Mouse (Mus musculus) stomach, postnatal 0 days (tissue): ENCODE measurements around the gene Slc2a4. TPM values are rescaled to one million over a fixed set of nuclear protein-coding genes. Genes with fewer than 3 reads are reported as not detected.
A peak's percentile ranks its signal among the peaks of the same experiment; 100 is the strongest.
"Not testable (repeated sequence)": the region's sequence is repeated elsewhere in the genome, so short reads cannot be mapped to it uniquely, and the experiment has no call there.

Experiments used
- ATAC-seq: fragments of 200-750 bp; cut with Nextera tagmentation; 2 replicates; pipeline ENCODE4 v1.8.0; 2017; ENCODE audit not compliant: low FRiP score, low TSS enrichment
- DNase-seq: peaks from one replicate; pipeline ENCODE4 v3.0.0-alpha.2; 2016; ENCODE audit warnings: low spot score
- H3K27ac ChIP-seq: fragments of 300-500 bp; sonication (generic); replicated peaks from 2 replicates; pipeline ENCODE4 v1.5.1; 2014; ENCODE audit warnings: mild to moderate bottlenecking, control low read depth
- H3K27me3 ChIP-seq: fragments of 300-500 bp; sonication (generic); 2 replicates; pipeline ENCODE4 v1.6.1; 2014; ENCODE audit warnings: low read length; ENCODE audit not compliant: control insufficient read depth, insufficient read depth
- H3K36me3 ChIP-seq: fragments of 300-500 bp; sonication (generic); 2 replicates; pipeline ENCODE4 v1.6.1; 2014; ENCODE audit warnings: low read length, mixed read lengths; ENCODE audit not compliant: control insufficient read depth, insufficient read depth
- H3K4me1 ChIP-seq: fragments of 300-500 bp; sonication (generic); replicated peaks from 2 replicates; pipeline ENCODE4 v1.6.1; 2014; ENCODE audit warnings: antibody characterized with exemption; ENCODE audit not compliant: control insufficient read depth, insufficient read depth
- H3K4me2 ChIP-seq: fragments of 300-500 bp; sonication (generic); replicated peaks from 2 replicates; pipeline ENCODE4 v1.6.1; 2014; ENCODE audit warnings: low read depth, mild to moderate bottlenecking, control low read depth, moderate library complexity
- H3K4me3 ChIP-seq: fragments of 300-500 bp; sonication (generic); 2 replicates; pipeline ENCODE4 v1.5.1; 2014; ENCODE audit warnings: low read depth, low read length, control low read depth
- H3K9ac ChIP-seq: fragments of 300-500 bp; sonication (generic); 2 replicates; pipeline ENCODE4 v1.6.1; 2014; ENCODE audit warnings: mild to moderate bottlenecking, low read length, control low read depth, mixed read lengths
- H3K9me3 ChIP-seq: fragments of 300-500 bp; sonication (generic); 2 replicates; pipeline ENCODE4 v1.6.1; 2016; ENCODE audit warnings: low read length; ENCODE audit not compliant: control insufficient read depth
- CTCF ChIP-seq: IDR thresholded peaks from 2 replicates; pipeline ENCODE4 v1.5.1; 2016; ENCODE audit warnings: antibody characterized with exemption, low read depth, mild to moderate bottlenecking, moderate library complexity
- EP300 ChIP-seq: optimal IDR thresholded peaks from 2 replicates; pipeline ENCODE3; 2016; ENCODE audit warnings: antibody characterized with exemption
- WGBS: fragments of 180-500 bp; shearing (Covaris S2); extraction: QIAGEN DNeasy Blood & Tissue Kit; methylation state at CpG from one replicate; pipeline ENCODE4 v1.1.7; 2014; 5-methylcytosine and 5-hydroxymethylcytosine counted together
- polyA plus RNA-seq: library from polyadenylated mRNA; unstranded; fragments of >200 nt; fragmentation: Nextera tagmentation; extraction: Ambion mirVana; gene quantifications from 2 replicates; pipeline ENCODE4 v1.2.1, GENCODE M21; 2015

The Slc2a4 gene
- polyA plus RNA-seq, 1 experiment from 2014 or later, result 36.4 TPM

DNA sequence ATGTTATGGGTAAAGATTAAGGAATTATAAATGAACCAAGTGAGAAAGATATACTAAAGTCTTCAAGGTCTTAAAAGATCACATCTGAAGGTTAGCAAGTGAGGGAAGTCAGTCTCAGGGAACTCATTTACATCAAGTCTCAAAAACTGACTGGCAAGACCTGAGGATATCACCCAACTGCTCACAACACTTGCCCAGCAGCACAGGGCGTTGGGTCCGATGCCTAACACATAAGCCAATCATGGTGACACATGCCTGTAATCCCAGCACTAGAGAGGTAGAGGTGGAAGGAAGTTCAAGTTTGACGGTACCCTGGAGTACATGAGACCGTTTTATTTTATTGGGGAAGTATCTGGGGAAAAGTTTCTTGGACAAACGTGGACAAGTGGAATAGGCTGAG lies 29.9 kb downstream of the Slc2a4 start:
- Histone ChIP-seq H3K4me1 (peaks cover 5% of the 10 kb centered on the region; the same call in 1 of the 2 replicates), H3K27me3 (no peaks in the 10 kb centered on the region), H3K9ac (no peak overlapping the region), H3K36me3 (peaks cover 21% of the 10 kb centered on the region), H3K4me2 (no peak overlapping the region), H3K9me3 (no peaks in the 10 kb centered on the region), H3K27ac (no peak overlapping the region), H3K4me3 (no peak overlapping the region)
- no peak for ATAC-seq
- 76% methylated on average over 5 of the region's 5 CpGs for WGBS
- TF ChIP-seq EP300 (no peak), CTCF (no peak)
- DNase-seq, result no peak

DNA sequence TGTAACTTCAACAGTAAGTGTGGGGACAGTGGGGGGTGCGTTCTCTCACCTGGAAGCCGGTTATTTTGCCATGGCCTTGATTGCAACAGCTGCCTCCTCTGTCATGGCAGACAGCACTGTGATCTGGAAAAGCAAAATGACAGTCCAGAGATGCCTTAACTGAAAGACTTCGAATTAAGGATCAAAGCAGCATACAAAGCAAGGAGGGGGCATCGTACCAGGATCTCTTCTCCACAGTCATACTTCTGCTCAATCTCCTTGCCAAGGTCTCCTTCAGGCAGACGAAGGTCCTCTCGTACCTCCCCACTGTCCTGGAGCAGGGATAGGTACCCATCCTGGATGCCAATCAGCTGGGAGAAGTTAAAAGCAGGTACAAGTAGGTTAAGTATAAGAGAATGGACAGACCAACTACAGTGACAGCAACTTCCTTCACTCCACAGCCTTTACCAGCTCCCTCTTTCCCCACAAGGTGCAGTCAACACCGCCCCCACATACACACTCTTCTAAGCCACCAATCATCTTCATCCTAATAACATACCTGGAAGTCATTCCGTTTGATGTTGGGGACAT lies 30.5 kb downstream of the Slc2a4 start:
- ATAC-seq (no peak), DNase-seq (no peak)
- Histone ChIP-seq H3K4me1 (peaks cover 5% of the 10 kb centered on the region; the same call in 1 of the 2 replicates), H3K9me3 (no peaks in the 10 kb centered on the region), H3K27ac (no peak overlapping the region), H3K9ac (no peak overlapping the region), H3K4me2 (no peak overlapping the region), H3K27me3 (no peaks in the 10 kb centered on the region), H3K36me3 (peaks cover 21% of the 10 kb centered on the region), H3K4me3 (no peak overlapping the region)
- WGBS, result 79% methylated on average over 8 of the region's 8 CpGs
- TF ChIP-seq CTCF (no peak), EP300 (no peak)

DNA sequence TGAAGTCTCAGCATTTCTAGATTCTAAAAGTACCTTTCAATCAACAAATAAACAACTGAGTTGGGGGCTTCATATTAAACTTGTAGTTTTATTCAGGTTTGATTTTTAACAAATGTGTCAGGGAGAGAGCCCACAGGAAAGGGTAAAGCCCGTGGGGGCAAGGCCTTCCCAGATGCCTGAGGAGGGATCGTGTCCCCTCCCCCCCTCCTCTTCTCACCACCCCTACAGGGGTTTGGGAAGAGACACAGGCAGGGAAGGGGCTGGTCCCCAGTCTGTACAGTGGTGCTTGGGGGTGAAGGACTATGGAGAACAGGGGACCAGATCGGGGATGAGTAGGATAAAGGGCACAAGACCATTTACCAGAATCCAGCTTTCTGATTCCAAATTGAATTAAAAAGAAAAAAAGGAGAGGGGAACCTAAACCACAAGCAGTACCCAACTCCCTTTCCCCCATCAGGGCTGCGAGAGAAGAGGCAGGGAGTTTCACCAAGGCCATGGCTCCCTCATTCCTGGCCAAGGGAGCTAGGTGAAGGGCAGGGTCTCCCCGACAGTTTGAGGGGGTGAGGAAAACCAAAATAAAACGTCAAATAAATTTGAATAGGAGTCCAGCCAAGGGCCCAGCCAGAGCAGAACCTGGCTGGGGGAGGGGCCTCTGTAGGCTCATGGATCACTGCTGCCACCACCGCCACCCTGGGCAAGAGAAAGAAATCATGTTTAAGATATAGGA lies 31.2 kb downstream of the Slc2a4 start:
- H3K27ac ChIP-seq, H3K9ac ChIP-seq, H3K4me2 ChIP-seq, ATAC-seq, DNase-seq, H3K27me3 ChIP-seq, H3K4me1 ChIP-seq, H3K9me3 ChIP-seq, H3K4me3 ChIP-seq: not testable (repeated sequence)
- H3K36me3 ChIP-seq, result peaks cover 25% of the 10 kb centered on the region
- WGBS, result 51% methylated on average over 7 of the region's 7 CpGs

DNA sequence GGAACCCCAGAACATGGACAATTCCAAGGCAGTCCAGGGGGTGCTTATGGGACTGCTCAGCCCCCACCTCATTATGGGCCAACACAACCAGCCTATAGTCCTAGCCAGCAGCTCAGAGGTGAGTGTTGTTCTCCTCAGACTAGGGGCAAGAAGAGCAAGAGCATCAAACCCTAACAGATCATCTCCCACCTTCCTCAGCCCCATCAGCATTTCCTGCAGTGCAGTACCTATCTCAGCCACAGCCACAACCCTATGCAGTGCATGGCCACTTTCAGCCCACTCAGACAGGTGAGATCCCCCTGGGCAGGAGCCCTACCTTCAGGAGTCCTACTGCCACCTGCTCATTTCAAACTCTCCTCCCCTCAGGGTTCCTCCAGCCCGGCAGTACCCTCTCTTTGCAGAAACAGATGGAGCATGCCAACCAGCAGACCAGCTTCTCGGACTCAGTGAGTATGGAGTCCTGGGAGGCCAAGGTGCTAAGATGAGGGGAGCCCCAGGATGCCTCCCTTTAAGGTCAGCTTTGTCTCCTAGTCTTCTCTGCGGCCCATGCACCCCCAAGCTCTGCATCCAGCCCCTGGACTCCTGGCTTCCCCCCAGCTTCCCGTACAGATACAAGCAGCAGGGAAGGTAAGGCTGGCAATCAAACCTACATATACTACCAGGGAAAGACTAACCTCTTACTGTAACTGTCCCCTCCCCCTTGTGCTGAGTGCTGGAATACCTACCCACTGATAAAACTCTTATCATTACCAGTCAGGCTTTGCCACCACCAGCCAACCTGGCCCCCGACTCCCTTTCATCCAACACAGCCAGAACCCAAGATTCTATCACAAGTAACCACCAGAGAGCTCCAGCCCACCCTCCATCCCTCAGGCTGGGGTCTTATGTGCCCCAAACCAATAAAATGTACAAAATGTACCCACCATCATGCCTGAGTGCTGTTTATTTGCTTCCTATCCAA lies 32.0 kb downstream of the Slc2a4 start:
- Histone ChIP-seq H3K9ac (no peak overlapping the region), H3K4me1 (peaks cover 5% of the 10 kb centered on the region; the same call in 1 of the 2 replicates), H3K27ac (no peak overlapping the region), H3K9me3 (no peaks in the 10 kb centered on the region), H3K4me3 (no peak overlapping the region), H3K4me2 (no peak overlapping the region), H3K27me3 (no peaks in the 10 kb centered on the region), H3K36me3 (peaks cover 26% of the 10 kb centered on the region)
- WGBS, result 66% methylated on average over 5 of the region's 5 CpGs
- TF ChIP-seq EP300 (no peak), CTCF (no peak)
- DNase-seq (no peak), ATAC-seq (no peak)

DNA sequence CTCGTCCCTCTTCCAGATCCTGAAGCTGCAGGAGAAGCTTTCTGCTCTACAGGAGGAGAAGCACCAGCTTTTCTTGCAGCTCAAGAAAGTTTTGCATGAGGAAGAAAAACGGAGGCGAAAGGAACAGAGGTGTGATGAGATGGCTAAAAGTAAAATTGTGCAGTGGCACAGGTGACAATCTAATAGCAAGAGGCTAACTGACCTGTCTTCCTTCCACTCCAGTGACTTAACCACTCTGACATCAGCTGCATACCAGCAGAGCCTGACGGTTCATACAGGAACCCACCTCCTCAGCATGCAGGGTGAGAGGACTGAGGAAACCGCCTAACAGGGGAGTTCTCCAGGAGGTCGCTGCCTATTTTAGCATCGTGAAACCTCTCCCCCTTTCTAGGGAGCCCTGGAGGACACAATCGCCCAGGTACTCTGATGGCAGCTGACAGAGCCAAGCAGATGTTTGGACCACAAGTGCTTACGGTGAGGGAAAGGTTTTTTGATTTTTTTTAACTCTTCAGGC lies 33.0 kb downstream of the Slc2a4 start:
- DNase-seq (no peak), ATAC-seq (no peak)
- no peaks in the 10 kb centered on the region for H3K27me3 ChIP-seq
- H3K4me3 ChIP-seq, result no peak overlapping the region
- no peak overlapping the region; the same call in 1 of the 2 replicates for H3K9ac ChIP-seq
- TF ChIP-seq EP300 (no peak), CTCF (no peak)
- H3K36me3 ChIP-seq, result peaks cover 30% of the 10 kb centered on the region
- peak overlapping the region; percentile 93 for H3K4me2 ChIP-seq
- H3K4me1 ChIP-seq, result peaks cover 5% of the 10 kb centered on the region; the same call in 1 of the 2 replicates
- no peak overlapping the region for H3K27ac ChIP-seq
- 30% methylated on average over 9 of the region's 9 CpGs for WGBS
- no peaks in the 10 kb centered on the region for H3K9me3 ChIP-seq
